Mouse (Mus musculus) adrenal gland, postnatal 4 days (tissue): ENCODE data around the gene Vps8. TPM values are rescaled to one million over a fixed set of nuclear protein-coding genes. Genes with fewer than 3 reads are reported as not detected.

Experiments
- DNase-seq, 2 experiments: peaks; one replicate each; pipeline ENCODE4 v3.0.0; 2021 to 2022; ENCODE audit warnings: low spot score in 2 of 2, mixed read lengths in 2 of 2
- total RNA-seq, 2 experiments: library from RNA; stranded (reverse); gene quantifications; 2 replicates each; pipeline ENCODE4 v1.2.3; 2021

Gene Vps8
- total RNA-seq, 2 experiments from 2014 or later, result 24.5 to 26.1 TPM

DNA sequence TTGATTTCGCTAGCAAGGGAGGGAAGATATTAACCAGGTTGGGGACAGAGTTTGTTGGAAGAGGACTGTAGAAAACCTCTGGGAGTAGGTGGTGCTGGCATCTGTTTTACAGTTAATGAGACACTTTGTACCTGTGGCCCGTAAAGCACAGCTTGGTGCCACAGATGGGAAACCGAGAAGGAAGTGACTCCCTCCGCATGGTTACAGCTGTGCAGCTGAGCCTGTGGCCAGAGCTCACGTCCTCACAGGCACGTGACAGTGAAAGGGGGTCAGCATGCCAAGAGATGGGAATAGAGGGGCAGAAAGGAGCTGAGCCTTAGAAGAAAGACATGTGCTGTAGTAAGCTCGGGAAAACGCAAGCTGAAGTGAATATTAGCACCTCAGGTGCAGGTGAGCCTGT, 43.0 kb downstream of the Vps8 start:
- no peak for DNase-seq

- no peak for DNase-seq
These were observed 47.5 kb downstream of the Vps8 start for GRCm38 (mm10) chr16:21470416-21470815.

DNA sequence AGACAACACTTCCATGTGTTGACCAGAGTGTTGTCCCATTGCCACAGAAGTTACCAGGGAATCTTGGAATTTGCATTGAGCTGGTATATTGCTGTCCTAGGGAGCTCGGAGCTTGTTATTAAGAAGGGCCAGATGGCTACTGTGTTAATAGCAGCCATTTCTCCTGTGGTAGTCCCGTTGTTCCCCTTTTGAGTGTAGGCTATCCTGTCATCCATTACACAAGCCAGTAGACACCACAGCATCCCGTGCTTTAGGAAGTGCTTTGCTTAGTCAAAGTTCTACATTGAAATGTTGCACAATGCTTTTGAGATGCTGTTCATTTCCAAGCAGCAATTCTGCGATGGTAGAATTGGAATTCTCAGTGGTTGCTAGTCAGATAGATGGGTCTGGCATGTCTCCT, 54.2 kb downstream of the Vps8 start:
- DNase-seq, result no peak

DNA sequence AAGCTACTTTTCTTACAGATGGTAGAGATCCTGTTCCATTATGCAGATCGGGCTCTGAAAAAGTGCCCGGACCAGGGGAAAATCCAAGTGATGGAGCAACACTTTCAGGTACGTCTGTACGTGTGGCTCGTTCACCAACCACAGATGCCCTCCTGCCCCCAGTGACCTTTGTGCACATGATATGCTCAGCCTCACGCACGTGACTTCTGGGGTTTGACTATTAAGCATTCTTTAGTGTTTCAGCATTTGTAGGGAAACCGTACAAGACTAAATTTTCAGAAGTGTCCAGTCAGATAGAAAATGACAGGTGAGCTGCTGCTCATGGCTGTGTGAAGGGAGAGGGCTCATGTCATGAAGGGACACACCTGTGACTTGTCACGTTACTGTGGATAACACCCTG, 55.5 kb downstream of the Vps8 start:
- DNase-seq, result no peak

GRCm38 (mm10) chr16:21483803-21484202, 60.9 kb downstream of the Vps8 start:
- DNase-seq, result no peak

DNA sequence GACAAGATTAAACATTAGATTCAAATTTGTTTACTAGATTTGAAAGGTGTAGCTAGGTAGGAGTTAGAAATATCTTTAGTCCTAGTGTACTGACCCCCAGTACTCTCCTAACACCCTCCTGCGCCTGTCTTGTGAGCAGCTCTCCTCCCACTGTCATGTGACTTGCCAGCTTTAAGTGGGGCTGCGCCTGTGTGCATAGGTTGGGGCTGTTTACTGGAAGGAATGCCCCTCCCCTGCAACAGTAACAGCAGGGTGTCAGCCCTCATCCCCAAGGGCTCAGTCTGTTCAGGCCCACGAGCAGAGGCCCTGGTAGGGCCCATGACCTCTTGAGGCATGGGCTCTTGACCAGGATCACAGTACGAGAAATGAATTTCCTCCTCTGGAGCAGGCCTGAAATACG, 62.8 kb downstream of the Vps8 start:
- no peak for DNase-seq

DNA sequence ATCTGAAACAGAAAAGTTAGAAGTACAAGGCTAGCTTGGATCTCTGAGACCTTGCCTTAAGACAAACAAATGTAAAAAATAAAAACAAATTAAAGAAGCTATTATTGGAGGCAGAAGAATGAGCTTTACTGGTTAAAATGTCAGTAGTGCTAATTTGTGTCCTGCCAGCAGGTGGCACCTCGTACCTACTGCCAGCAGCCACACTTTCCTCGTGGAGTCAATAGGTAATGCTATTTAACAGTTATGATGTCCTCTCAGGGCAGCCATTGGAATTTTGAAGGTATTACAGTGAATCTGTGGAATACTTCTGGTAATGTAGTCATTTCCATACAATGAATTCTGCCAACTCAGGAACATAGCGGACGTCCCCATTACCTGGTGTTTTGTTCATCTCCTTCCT, 65.5 kb downstream of the Vps8 start:
- DNase-seq, result peak in 1 of 2 experiments; percentile 32

- DNase-seq, result no peak
These were observed 69.4 kb downstream of the Vps8 start for GRCm38 (mm10) chr16:21492346-21492745.

GRCm38 (mm10) chr16:21492894-21493293, 70.0 kb downstream of the Vps8 start:
- DNase-seq, result no peak

- no peak for DNase-seq
These were observed 71.8 kb downstream of the Vps8 start for GRCm38 (mm10) chr16:21494681-21495080.

- DNase-seq, result no peak
These were observed 73.9 kb downstream of the Vps8 start for GRCm38 (mm10) chr16:21496799-21497198.

GRCm38 (mm10) chr16:21497627-21498026, 74.7 kb downstream of the Vps8 start:
- DNase-seq, result no peak

GRCm38 (mm10) chr16:21498984-21499383, 76.1 kb downstream of the Vps8 start:
- DNase-seq, result no peak

DNA sequence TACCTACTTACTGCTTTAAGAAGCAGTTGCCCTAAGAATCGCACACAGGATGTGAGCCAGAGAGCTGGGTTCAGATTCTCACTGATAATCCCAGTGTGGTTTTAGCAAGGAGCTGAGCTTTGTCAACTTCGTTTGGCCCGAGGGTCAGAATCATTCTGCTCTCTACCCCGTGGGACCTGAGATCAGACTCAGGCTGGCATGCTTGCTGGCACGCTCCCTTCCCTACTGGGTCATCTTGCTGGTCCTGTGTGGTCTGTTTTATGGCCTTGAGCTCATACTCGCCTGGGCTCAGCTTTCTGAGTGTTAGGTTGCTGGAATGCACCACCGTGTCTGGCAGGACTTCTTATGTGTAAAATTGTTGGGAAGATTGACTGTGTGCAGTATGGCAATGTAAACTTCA, 76.7 kb downstream of the Vps8 start:
- no peak for DNase-seq

DNA sequence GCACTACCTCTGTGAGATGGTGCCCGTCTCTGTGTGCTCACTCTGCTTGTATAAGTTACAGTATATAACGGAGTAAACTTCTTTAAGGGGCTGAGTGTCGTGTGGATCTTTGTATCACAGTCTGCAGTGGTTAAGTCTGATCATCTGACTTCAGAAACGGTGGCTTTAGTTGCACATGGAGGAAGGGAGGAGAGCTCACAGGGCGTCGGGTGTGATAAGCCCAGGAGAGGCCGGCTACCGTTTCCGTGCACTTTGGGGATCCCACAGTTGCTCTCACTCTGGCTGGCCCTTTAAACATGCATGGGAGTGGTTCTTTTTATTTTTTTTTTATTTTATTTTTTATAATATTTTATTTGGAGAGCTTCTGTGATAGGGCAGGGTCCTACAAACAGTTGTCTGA, 95.9 kb downstream of the Vps8 start:
- DNase-seq, result no peak

GRCm38 (mm10) chr16:21519785-21520184, 96.9 kb downstream of the Vps8 start:
- no peak for DNase-seq

DNA sequence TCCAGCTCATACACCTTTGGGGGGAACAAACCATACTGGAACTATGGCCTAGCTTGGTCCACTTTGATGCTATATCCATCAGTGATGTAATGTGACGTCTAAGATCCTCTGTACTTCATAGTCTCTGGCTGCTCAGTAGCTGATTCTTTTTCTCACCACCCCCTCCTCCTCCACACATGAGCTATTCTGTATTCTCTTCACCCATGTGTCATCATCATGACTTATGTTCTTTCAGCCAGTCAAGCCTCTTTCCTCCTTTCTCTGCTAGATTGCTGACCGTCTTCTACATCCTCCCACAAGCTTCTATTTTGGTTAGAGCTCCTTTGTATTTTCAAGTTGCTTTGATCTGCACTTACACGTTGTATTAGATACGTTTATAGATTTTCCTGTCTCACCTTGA, 100.8 kb downstream of the Vps8 start:
- no peak for DNase-seq

DNA sequence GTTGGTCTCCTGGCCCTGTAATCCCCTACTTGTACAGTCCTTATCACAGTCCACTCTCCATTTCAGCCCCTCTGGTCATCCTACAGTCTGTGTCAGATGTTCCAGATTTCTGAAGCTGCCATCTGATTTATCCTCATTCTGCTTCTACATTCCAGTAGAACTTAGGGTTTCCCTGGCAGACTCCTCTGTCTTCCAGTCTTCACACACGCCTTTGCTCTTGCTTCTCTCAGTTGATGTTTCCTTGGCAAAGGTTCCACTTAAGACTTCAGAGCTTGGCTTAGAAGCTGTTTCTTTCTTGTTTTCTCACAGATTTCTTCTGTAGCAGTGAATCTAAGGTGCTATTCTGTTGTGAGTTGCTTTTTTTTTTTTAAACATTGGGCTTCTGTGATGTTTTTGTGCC, 102.5 kb downstream of the Vps8 start:
- DNase-seq, result no peak

GRCm38 (mm10) chr16:21527271-21528007, 104.5 kb downstream of the Vps8 start:
- DNase-seq, result no peak

- DNase-seq, result no peak
These were observed 110.6 kb downstream of the Vps8 start for GRCm38 (mm10) chr16:21533503-21533902.

- DNase-seq, result no peak
These were observed 113.5 kb downstream of the Vps8 start for GRCm38 (mm10) chr16:21536240-21537005.

DNA sequence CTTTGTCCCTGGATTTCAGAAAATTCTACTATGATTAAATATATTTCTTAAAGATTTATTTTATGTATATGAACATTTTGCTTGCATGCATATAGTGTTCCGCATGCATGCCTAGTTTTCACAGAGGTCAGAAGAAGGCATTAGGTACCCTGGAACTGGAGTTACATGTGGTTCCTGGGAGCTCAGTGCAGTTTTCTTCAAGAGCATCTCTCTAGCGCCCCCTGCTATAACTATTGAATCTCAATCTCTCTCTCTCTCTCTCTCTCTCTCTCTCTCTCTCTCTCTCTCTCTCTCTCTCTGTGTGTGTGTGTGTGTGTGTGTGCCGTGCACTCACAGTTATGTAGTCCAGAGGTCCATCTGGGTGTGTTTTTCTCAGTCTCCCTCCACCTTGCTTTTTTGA, 114.4 kb downstream of the Vps8 start:
- no peak for DNase-seq

GRCm38 (mm10) chr16:21538889-21539288, 116.0 kb downstream of the Vps8 start:
- DNase-seq, result no peak
